Mouse (Mus musculus) MEL (cell line): ENCODE measurements at regions not wholly inside any gene's neighbourhood (a gene's known extent, or its start where the extent isn't known, plus 50 kb on each side); places are given as distances from the start of the nearest gene placed in this dataset.

ENCODE experiments used
- DNase-seq: peaks from one replicate; pipeline ENCODE4 v3.0.0; 2011; ENCODE audit warnings: low read depth, low spot score
- H3K27ac ChIP-seq: 2 replicates; pipeline ENCODE4 v1.5.1; 2012; ENCODE audit warnings: low read depth, mild to moderate bottlenecking, control low read depth, low read length, moderate library complexity; ENCODE audit not compliant: control insufficient read depth
- H3K27me3 ChIP-seq, 2 experiments: fragments of 150-350 bp in 1 of 2; sonication (generic) in 1 of 2; 2 replicates each; pipeline ENCODE4 v1.6.1; 2012; ENCODE audit warnings: low read length in 2 of 2, mild to moderate bottlenecking in 2 of 2, improper control_type of control experiment in 1 of 2, moderate library complexity in 1 of 2; ENCODE audit not compliant: insufficient read depth in 2 of 2, control insufficient read depth in 1 of 2
- H3K36me3 ChIP-seq, 2 experiments: 2 replicates each; pipeline ENCODE4 v1.6.1; 2012 to 2014; ENCODE audit warnings: low read length in 2 of 2, improper control_type of control experiment in 1 of 2, inconsistent platforms in 1 of 2, mild to moderate bottlenecking in 1 of 2; ENCODE audit not compliant: insufficient read depth in 2 of 2, control insufficient read depth in 1 of 2
- H3K4me1 ChIP-seq, 2 experiments: fragments of 150-350 bp in 1 of 2; sonication (generic) in 1 of 2; 2 replicates each; pipeline ENCODE4 v1.6.1; 2012; ENCODE audit warnings: low read length in 2 of 2, improper control_type of control experiment in 1 of 2, mild to moderate bottlenecking in 1 of 2; ENCODE audit not compliant: insufficient read depth in 2 of 2, control insufficient read depth in 1 of 2
- H3K4me3 ChIP-seq, 2 experiments: fragments of 150-350 bp in 1 of 2; sonication (generic) in 1 of 2; 2 replicates each; pipeline ENCODE4 v1.5.1; 2012; ENCODE audit warnings: low read depth in 2 of 2, low read length in 2 of 2, mild to moderate bottlenecking in 2 of 2, moderate library complexity in 2 of 2, control low read depth in 1 of 2, improper control_type of control experiment in 1 of 2; ENCODE audit not compliant: control insufficient read depth in 1 of 2, insufficient read depth in 1 of 2
- H3K79me2 ChIP-seq: 2 replicates; pipeline ENCODE4 v1.6.1; 2012; ENCODE audit warnings: mild to moderate bottlenecking, low read length, moderate library complexity; ENCODE audit not compliant: control insufficient read depth, poor library complexity, insufficient read depth
- H3K9ac ChIP-seq: 2 replicates; pipeline ENCODE4 v1.6.1; 2012; ENCODE audit warnings: low read depth, mild to moderate bottlenecking, control low read depth, low read length, moderate library complexity; ENCODE audit not compliant: control insufficient read depth, poor library complexity, severe bottlenecking
- H3K9me3 ChIP-seq: fragments of 150-350 bp; sonication (generic); replicated peaks from 2 replicates; pipeline ENCODE4 v1.6.1; 2012; ENCODE audit warnings: mild to moderate bottlenecking, low read length, improper control_type of control experiment, moderate library complexity; ENCODE audit not compliant: insufficient read depth
- BHLHE40 ChIP-seq: IDR thresholded peaks from 2 replicates; pipeline ENCODE4 v1.6.1; 2012; ENCODE audit warnings: low read depth, mild to moderate bottlenecking, inconsistent platforms, low read length, improper control_type of control experiment, borderline replicate concordance
- E2F4 ChIP-seq: IDR thresholded peaks from 2 replicates; pipeline ENCODE4 v1.6.1; 2011; ENCODE audit warnings: low read depth, low read length, improper control_type of control experiment, borderline replicate concordance
- EP300 ChIP-seq, 2 experiments: IDR thresholded peaks; 2 replicates each; pipeline ENCODE4 v1.6.1; 2011; ENCODE audit warnings: improper control_type of control experiment in 2 of 2, low read length in 2 of 2, low read depth in 1 of 2, mild to moderate bottlenecking in 1 of 2
- ETS1 ChIP-seq: IDR thresholded peaks from 2 replicates; pipeline ENCODE4 v1.6.1; 2012; ENCODE audit warnings: low read depth, mild to moderate bottlenecking, inconsistent platforms, low read length, improper control_type of control experiment, moderate library complexity
- HCFC1 ChIP-seq: IDR thresholded peaks from 2 replicates; pipeline ENCODE4 v1.6.1; 2012; ENCODE audit warnings: low read depth, mild to moderate bottlenecking, inconsistent platforms, low read length, improper control_type of control experiment, moderate library complexity
- JUND ChIP-seq: IDR thresholded peaks from 2 replicates; pipeline ENCODE4 v1.6.1; 2011; ENCODE audit warnings: low read depth, mild to moderate bottlenecking, improper control_type of control experiment, low read length
- MEF2A ChIP-seq: IDR thresholded peaks from 2 replicates; pipeline ENCODE4 v1.6.1; 2014; ENCODE audit warnings: low read depth, mild to moderate bottlenecking, inconsistent platforms, low read length, improper control_type of control experiment; ENCODE audit not compliant: poor library complexity, insufficient replicate concordance, severe bottlenecking; ENCODE audit errors: extremely low read depth
- MYB ChIP-seq: IDR thresholded peaks from 2 replicates; pipeline ENCODE4 v1.6.1; 2011; ENCODE audit warnings: mild to moderate bottlenecking, low read depth, low read length, improper control_type of control experiment
- MYC ChIP-seq: IDR thresholded peaks from 2 replicates; pipeline ENCODE4 v1.6.1; 2011; ENCODE audit warnings: low read depth, mild to moderate bottlenecking, low read length, improper control_type of control experiment, moderate library complexity
- NRF1 ChIP-seq: IDR thresholded peaks from 2 replicates; pipeline ENCODE4 v1.6.1; 2014; ENCODE audit warnings: low read depth, mild to moderate bottlenecking, inconsistent platforms, low read length, improper control_type of control experiment, moderate library complexity; ENCODE audit not compliant: poor library complexity, insufficient read depth, severe bottlenecking
- POLR2AphosphoS2 ChIP-seq: IDR thresholded peaks from 2 replicates; pipeline ENCODE4 v1.6.1; 2011; ENCODE audit warnings: low read length, improper control_type of control experiment
- RAD21 ChIP-seq: IDR thresholded peaks from 2 replicates; pipeline ENCODE4 v1.6.1; 2011; ENCODE audit warnings: mild to moderate bottlenecking, low read depth, low read length, improper control_type of control experiment
- RCOR1 ChIP-seq: IDR thresholded peaks from 2 replicates; pipeline ENCODE4 v1.6.1; 2012; ENCODE audit warnings: low read depth, mild to moderate bottlenecking, inconsistent platforms, low read length, improper control_type of control experiment
- SIN3A ChIP-seq: IDR thresholded peaks from 2 replicates; pipeline ENCODE4 v1.6.1; 2012; ENCODE audit warnings: low read length, improper control_type of control experiment, inconsistent platforms
- TAL1 ChIP-seq: IDR thresholded peaks from 2 replicates; pipeline ENCODE4 v1.6.1; 2012; ENCODE audit warnings: mild to moderate bottlenecking, inconsistent platforms, low read length, moderate library complexity, mixed read lengths
- TBP ChIP-seq: IDR thresholded peaks from 2 replicates; pipeline ENCODE4 v1.8.0; 2011; ENCODE audit warnings: low read depth, low read length, improper control_type of control experiment
- TCF12 ChIP-seq: IDR thresholded peaks from 2 replicates; pipeline ENCODE4 v1.6.1; 2014; ENCODE audit warnings: low read depth, mild to moderate bottlenecking, inconsistent platforms, low read length, improper control_type of control experiment, moderate library complexity
- UBTF ChIP-seq: IDR thresholded peaks from 2 replicates; pipeline ENCODE4 v1.6.1; 2012; ENCODE audit warnings: low read depth, mild to moderate bottlenecking, inconsistent platforms, low read length, improper control_type of control experiment, moderate library complexity, borderline replicate concordance; ENCODE audit not compliant: insufficient read depth
- USF1 ChIP-seq: IDR thresholded peaks from 2 replicates; pipeline ENCODE4 v1.6.1; 2014; ENCODE audit warnings: low read depth, mild to moderate bottlenecking, inconsistent platforms, low read length, improper control_type of control experiment, moderate library complexity
- ZMIZ1 ChIP-seq: IDR thresholded peaks from 2 replicates; pipeline ENCODE4 v1.6.1; 2012; ENCODE audit warnings: low read depth, mild to moderate bottlenecking, inconsistent platforms, low read length, improper control_type of control experiment, moderate library complexity

GRCm38 (mm10) chr4:4464130-4464700 lies 328.9 kb downstream of the Impad1 start:
- Histone ChIP-seq H3K9ac (no peak overlapping the region), H3K79me2 (no peaks in the 10 kb centered on the region), H3K36me3 (no peaks in the 10 kb centered on the region), H3K27me3 (no peaks in the 10 kb centered on the region), H3K4me1 (peaks cover 0 to 2% of the 10 kb centered on the region in 2 experiments; a peak in 1 of 4 replicates), H3K4me3 (no peak overlapping the region), H3K27ac (no peak overlapping the region; the same call in 1 of the 2 replicates), H3K9me3 (no peaks in the 10 kb centered on the region)
- TF ChIP-seq ZMIZ1 (no peak), BHLHE40 (no peak), ETS1 (peak; percentile 67; the same call in 1 of the 2 replicates), MYB (0 out of 2 replicates have a peak, but pooled peaks have one; percentile 19), RAD21 (no peak), TBP (no peak), POLR2AphosphoS2 (no peak), EP300 (IDR thresholded peaks at IDR 0.05; ENCODE audit: low read depth in 1 of 2, low read length in 2 of 2) (peak in 1 of 2 experiments; percentile 61; a peak in 2 of 4 replicates)
- DNase-seq = peak; percentile 4

GRCm38 (mm10) chr4:4459258-4459657 lies 333.9 kb downstream of the Impad1 start:
- TF ChIP-seq TCF12 = no peak
- no peak for TF ChIP-seq NRF1
- no peaks in the 10 kb centered on the region for H3K27me3 ChIP-seq
- H3K36me3 ChIP-seq = no peaks in the 10 kb centered on the region
- no peak overlapping the region for H3K4me3 ChIP-seq
- H3K79me2 ChIP-seq = no peaks in the 10 kb centered on the region
- H3K9ac ChIP-seq = no peak overlapping the region
- H3K9me3 ChIP-seq = no peaks in the 10 kb centered on the region
- H3K4me1 ChIP-seq = peaks cover 0 to 2% of the 10 kb centered on the region in 2 experiments; a peak in 1 of 4 replicates
- no peak for DNase-seq
- no peak overlapping the region for H3K27ac ChIP-seq

- no peak overlapping the region for H3K27ac ChIP-seq
- H3K9me3 ChIP-seq = no peaks in the 10 kb centered on the region
- no peak overlapping the region for H3K9ac ChIP-seq
- TF ChIP-seq SIN3A (no peak), MYC (no peak), NRF1 (no peak), E2F4 (no peak), MYB (no peak), UBTF (no peak), POLR2AphosphoS2 (no peak), RCOR1 (no peak), ETS1 (no peak), TBP (no peak), ZMIZ1 (no peak), HCFC1 (no peak), MEF2A (no peak), USF1 (no peak), JUND (no peak), TCF12 (no peak), TAL1 (no peak)
- no peak overlapping the region for H3K4me3 ChIP-seq
- H3K4me1 ChIP-seq = no peaks in the 10 kb centered on the region
- DNase-seq = no peak
- H3K79me2 ChIP-seq = no peaks in the 10 kb centered on the region
- H3K27me3 ChIP-seq = no peaks in the 10 kb centered on the region
- no peaks in the 10 kb centered on the region for H3K36me3 ChIP-seq
Measured at GRCm38 (mm10) chr4:4450104-4450503, 343.1 kb downstream of the Impad1 start.
